Mouse (Mus musculus): ENCODE measurements around the gene Hist2h2be.

DNA sequence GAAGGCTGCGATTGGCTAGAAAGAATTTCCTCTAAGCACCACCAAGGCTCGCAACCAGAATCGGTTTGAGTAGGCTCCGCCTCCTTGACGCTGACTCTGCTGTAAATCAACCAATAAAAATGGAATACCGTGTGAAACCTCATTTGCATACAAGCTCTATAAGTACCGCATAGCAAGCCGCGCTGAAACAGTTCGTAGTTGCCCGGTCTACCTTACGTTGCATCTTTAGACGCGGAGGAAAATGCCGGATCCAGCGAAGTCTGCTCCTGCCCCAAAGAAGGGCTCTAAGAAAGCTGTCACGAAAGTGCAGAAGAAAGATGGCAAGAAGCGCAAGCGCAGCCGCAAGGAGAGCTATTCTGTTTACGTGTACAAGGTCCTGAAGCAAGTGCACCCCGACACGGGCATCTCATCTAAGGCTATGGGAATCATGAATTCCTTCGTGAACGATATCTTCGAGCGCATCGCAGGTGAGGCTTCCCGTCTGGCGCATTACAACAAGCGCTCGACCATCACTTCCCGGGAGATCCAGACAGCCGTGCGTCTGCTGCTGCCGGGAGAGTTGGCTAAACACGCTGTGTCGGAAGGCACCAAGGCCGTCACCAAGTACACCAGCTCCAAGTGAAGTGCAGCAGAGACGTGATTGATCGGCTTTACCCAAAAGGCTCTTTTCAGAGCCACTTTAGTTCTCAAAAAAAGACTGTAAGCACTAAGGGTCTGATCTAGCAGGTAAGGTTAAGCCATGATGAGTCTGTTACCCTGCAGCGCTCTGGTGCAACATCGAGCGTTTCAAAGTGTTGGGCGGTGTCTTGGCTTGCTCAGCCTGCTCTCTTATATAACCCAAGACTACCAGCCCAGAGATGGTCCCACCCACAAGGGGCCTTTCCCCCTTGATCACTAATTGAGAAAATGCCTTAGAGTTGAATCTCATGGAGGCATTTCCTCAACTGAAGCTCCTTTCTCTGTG is 48.9 kb downstream of the Hist2h2be start, which contains the start of gene Hist2h2bb:
- TF ChIP-seq CTCF (IDR thresholded peaks at IDR 0.05; ENCODE audit: borderline replicate concordance, control insufficient read depth, extremely low read depth, insufficient read depth, low read length, poor library complexity), result no peak
- peak; percentile 99 for TF ChIP-seq POLR2A (IDR thresholded peaks at IDR 0.05; ENCODE audit: control insufficient read depth, extremely low read depth, insufficient read depth, low read length, poor library complexity)

Measured in thymus, adult 2 months (tissue).